Mouse (Mus musculus): Measurements from ENCODE around the gene 4931428F04Rik.
"Not testable (repeated sequence)": the region's sequence is repeated elsewhere in the genome, so short reads cannot be mapped to it uniquely, and the experiment has no call there.

The 4931428F04Rik gene

GRCm38 (mm10) chr8:105259721-105260320 is 29.8 kb downstream of the 4931428F04Rik start:
- DNase-seq = peak; percentile 83

DNA sequence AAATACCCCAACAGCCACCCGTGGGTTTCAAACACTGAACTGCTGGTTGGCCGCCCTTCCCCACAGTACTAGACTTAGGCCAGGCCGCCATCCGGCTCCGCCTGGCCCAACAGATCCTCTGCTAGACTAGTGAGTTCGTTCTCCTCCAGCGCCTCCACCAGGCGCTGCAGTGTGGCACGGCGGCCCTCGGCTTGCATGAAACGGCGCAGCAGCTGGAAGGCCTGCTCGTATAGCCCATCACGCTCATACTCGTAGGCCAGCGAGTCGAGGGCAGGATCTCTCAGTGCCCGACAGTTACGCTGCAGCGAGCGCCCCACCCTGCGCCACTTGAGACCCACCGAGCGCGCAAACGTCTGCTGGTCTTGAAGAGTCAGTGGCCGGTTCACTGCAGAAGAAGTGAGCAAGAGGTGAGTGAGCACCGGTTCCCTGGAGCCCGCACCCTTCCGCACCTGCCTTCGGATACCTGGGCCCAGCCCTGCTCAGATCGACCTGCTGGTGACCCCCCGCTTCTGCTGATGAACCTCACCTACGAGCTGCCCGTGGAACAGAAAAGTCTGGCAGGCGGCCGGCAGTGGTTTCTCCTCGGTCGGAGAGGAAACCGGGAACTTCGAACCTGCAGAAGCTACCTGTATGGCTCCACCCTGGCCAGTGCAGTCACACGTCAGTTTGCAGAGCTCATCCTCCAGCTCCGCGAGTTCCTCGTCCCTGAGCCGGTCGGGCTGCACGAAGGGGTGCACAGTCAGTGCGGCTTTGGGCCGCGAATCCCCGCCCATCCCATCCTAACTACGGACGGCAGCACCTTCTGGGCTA is 30.5 kb downstream of the 4931428F04Rik start:
- peak; percentile 45 for DNase-seq

GRCm38 (mm10) chr8:105257318-105258114 is 32.1 kb downstream of the 4931428F04Rik start:
- no peak for DNase-seq

- peak; percentile 90 for DNase-seq
These were observed 34.7 kb downstream of the 4931428F04Rik start, which contains the start of gene B3gnt9 for GRCm38 (mm10) chr8:105254966-105255350. Gene B3gnt9, minus strand, starts transcription at chr8:105255153.

- DNase-seq = peak; percentile 95
These were observed 35.3 kb downstream of the 4931428F04Rik start for GRCm38 (mm10) chr8:105254152-105254965.

DNA sequence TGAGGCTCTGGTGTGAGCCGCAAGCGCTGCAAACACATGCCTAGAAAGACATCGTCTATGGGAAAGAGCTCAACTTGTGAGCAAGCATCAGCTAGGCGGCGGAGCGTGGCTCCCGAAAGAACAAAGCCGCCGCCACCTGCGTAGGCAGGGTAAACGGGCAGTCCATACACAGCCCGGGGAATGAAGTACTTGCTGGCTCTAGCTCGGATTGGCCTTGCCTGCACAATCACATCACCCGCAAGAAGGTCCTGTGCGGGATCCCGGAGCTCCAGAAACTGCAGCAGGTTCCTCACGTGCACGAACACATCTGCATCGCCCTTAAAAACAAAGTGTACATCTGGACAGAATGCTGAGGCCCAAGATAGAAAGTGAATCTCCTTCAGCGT is 35.9 kb downstream of the 4931428F04Rik start:
- no peak for DNase-seq

DNA sequence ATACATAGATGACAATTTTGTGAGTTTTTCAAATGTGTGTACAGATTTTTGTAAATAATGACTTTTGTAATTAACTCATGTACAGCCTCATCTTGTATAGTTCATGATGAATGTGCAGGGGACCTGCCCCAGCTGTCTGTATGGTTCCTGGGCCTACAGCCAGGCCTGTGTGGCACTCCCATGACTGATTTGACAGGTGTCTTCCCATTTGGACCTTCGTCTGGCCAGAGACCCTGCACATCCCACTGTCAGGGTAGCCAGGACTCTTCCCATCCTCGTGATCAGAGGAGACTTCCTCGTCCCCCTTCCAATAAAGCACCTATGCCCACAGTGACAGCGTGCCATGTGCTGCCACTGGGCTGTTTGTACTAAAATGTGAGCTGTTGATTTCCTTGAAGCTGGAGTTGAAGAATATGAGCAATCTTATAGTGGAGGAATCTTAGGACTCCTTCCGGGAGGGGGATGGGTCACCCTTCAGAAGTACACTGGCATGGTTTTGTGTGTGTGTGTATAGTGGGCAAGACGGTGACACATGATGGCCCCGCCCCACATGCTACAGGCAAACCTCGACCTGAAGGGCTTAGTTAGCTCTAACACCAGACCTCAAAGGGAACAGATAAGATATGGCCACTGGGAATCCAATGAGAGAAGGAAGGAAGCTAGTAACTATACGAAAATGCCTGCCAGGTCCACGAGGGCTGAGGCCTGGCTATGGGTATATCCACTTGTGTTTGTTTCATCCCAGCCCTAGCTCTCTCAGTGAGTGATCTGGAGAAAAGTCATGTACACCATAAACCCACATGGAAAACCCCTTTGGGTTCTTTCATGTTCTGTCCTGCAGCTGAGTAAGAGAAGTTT is 36.8 kb downstream of the 4931428F04Rik start:
- DNase-seq = no peak

- DNase-seq = no peak
These were observed 37.7 kb downstream of the 4931428F04Rik start for GRCm38 (mm10) chr8:105251954-105252353.

GRCm38 (mm10) chr8:105241016-105241415 is 48.6 kb downstream of the 4931428F04Rik start:
- no peak for DNase-seq

- DNase-seq = no peak
These were observed 52.1 kb downstream of the 4931428F04Rik start for GRCm38 (mm10) chr8:105237442-105238142.

- no peak for DNase-seq
These were observed 54.5 kb downstream of the 4931428F04Rik start for GRCm38 (mm10) chr8:105235206-105235605.

- no peak for DNase-seq
These were observed 56.3 kb downstream of the 4931428F04Rik start for GRCm38 (mm10) chr8:105233126-105233935.

DNA sequence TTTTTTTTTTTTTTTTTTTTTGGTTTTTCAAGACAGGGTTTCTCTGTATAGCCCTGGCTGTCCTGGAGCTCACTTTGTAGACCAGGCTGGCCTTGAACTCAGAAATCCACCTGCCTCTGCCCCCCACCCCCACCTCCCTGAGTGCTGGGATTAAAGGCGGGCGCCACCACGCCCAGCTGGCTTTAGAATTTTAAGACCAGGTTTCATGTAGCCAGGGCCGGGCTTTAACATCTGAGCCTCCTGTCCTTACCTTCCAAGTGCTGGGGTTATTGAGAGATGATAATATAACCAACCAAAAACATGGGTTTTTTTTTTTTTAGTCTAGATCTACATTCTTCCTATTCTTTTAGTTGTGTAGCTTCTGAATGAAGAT is 57.4 kb downstream of the 4931428F04Rik start:
- DNase-seq = not testable (repeated sequence)

- no peak for DNase-seq
These were observed 58.0 kb downstream of the 4931428F04Rik start for GRCm38 (mm10) chr8:105231503-105232320.

Measured in lung, postnatal 10 days (tissue).